Mouse (Mus musculus): Measurements from ENCODE around the gene E2f2. TPM values are rescaled to one million over a fixed set of nuclear protein-coding genes. Genes with fewer than 3 reads are reported as not detected.

E2f2 gene
- polyA plus RNA-seq, 1 experiment from 2014 or later: 64.7 TPM

DNA sequence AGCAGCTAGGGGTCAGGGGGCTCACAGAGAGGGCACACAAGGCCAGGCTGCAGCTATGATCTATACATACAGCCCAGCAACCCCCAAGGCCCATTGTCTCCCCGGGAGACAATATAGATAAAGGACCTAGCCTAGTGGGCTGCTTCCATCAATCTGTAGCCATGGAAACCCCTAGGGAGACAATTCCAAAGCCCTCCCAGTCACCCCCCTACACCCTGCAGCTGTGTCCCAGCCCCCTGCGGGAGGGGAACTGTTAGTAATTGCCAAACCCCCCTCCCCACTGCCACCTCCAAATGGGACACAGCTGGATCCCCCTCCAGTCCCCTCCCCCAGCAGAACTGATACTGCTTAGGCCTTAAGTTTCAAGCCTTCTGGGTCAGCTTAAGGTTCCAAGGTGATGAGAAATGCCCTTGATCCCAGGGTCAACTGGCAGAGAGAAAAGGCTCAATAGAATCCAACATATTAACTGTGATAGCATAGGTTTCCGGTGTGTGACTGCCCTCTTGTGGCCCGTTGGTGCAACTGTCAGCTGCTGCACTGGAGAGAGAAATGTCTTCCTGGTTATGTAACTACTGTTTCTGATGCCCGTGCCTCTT is 12.3 kb upstream of the E2f2 start:
- peak; percentile 64 for DNase-seq
- 0 out of 2 replicates have a peak, but pooled peaks have one; percentile 31 for ATAC-seq (ENCODE audit: low read depth)

DNA sequence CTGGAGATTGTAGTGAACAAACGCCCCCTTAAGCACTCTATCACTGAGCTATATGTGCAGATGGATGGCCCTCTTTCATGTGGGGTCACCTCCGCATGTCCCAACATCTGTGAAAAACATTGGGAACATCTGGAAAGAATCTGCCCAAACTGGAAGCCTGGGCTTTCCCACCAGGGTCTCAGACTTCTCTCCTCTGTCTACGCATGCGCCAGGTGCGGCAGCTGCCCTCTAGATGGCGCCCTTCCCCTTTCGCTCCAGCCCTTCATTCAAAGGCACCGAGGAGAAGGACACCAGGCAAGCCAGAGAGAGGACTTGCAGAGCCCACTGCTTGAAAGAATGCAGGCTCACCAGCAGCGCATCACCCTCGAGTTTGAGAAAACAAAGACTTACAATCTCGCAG is 8.7 kb upstream of the E2f2 start:
- no peaks in the 10 kb centered on the region for H3K36me3 ChIP-seq
- H3K4me1 ChIP-seq (replicated peaks): peaks cover 24% of the 10 kb centered on the region
- DNase-seq (peak; percentile 80), ATAC-seq (ENCODE audit: low read depth) (peak; percentile 82)
- H3K4me2 ChIP-seq: no peak overlapping the region
- no peak overlapping the region for H3K27ac ChIP-seq
- WGBS (ENCODE audit: insufficient replicate concordance): under 1% methylated on average over 11 of the region's 11 CpGs
- no peaks in the 10 kb centered on the region for H3K27me3 ChIP-seq
- no peaks in the 10 kb centered on the region for H3K9me3 ChIP-seq (replicated peaks)
- H3K4me3 ChIP-seq (replicated peaks): no peak overlapping the region
- 0 out of 2 replicates have a peak overlapping the region, but pooled peaks have one; percentile 30 for H3K9ac ChIP-seq

More for the DNA sequence above, 12.3 kb upstream of the E2f2 start:
- Histone ChIP-seq H3K27me3 (peaks cover 3% of the 10 kb centered on the region; the same call in 1 of the 2 replicates), H3K9ac (no peak overlapping the region; the same call in 1 of the 2 replicates), H3K4me2 (no peak overlapping the region), H3K4me1 (replicated peaks) (peaks cover 19% of the 10 kb centered on the region), H3K36me3 (no peaks in the 10 kb centered on the region), H3K4me3 (replicated peaks) (no peak overlapping the region), H3K27ac (no peak overlapping the region), H3K9me3 (replicated peaks) (no peaks in the 10 kb centered on the region)
- WGBS (ENCODE audit: insufficient replicate concordance): 14% methylated on average over 5 of the region's 5 CpGs

DNA sequence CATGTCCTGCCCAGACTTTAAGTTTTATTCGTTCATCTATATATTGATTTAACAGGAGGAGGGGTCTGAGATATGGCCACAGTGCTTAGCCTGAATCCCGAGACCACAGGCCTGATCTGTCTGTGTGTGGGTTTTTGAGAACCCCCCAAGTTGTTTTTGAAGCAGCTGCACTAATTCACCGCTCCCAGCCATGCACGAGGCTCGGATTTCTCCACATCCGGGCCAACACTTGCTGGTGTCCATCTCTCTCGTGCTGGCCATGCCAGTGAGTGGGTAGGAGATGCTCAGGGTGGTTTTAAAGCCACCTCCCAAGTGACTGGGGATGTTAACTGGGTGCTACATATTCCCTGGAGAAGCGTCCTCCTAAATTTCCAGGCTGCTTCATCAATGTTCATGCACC is 7.2 kb upstream of the E2f2 start:
- 77% methylated on average over 8 of the region's 8 CpGs for WGBS (ENCODE audit: insufficient replicate concordance)
- no peak for ATAC-seq (ENCODE audit: low read depth)

DNA sequence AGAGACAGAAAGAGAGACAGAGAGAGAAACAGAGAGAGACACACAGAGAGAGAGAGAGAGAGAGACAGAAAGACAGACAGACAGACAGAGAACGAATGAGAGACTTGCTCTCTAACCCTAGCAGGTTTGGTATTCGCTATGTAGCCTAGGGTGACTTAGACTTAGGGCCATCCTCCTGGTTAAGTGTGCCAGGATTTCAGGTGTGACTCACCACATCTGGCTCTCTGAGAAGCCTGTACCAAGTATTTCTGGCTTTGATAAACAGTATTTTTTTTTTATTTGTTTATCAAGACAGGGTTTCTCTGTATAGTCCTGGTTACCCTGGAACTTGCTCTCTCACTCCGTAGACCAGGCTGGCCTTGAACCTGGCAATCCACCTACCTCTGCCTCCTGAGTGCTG is 4.5 kb upstream of the E2f2 start:
- Histone ChIP-seq H3K36me3 (no peaks in the 10 kb centered on the region), H3K9ac (no peak overlapping the region), H3K9me3 (replicated peaks) (no peaks in the 10 kb centered on the region), H3K4me2 (no peak overlapping the region), H3K4me3 (replicated peaks) (no peak overlapping the region), H3K27me3 (no peaks in the 10 kb centered on the region; the same call in 1 of the 2 replicates), H3K4me1 (replicated peaks) (peaks cover 19% of the 10 kb centered on the region), H3K27ac (no peak overlapping the region)
- no peak for ATAC-seq (ENCODE audit: low read depth)
- no peak for DNase-seq
- WGBS (ENCODE audit: insufficient replicate concordance): 68% methylated on average over 3 of the region's 3 CpGs

More for the DNA sequence above, 7.2 kb upstream of the E2f2 start:
- Histone ChIP-seq H3K9me3 (replicated peaks) (no peaks in the 10 kb centered on the region), H3K4me3 (replicated peaks) (no peak overlapping the region), H3K27ac (no peak overlapping the region), H3K4me1 (replicated peaks) (peaks cover 19% of the 10 kb centered on the region), H3K9ac (no peak overlapping the region), H3K36me3 (no peaks in the 10 kb centered on the region), H3K4me2 (no peak overlapping the region), H3K27me3 (no peaks in the 10 kb centered on the region; the same call in 1 of the 2 replicates)
- no peak for DNase-seq

DNA sequence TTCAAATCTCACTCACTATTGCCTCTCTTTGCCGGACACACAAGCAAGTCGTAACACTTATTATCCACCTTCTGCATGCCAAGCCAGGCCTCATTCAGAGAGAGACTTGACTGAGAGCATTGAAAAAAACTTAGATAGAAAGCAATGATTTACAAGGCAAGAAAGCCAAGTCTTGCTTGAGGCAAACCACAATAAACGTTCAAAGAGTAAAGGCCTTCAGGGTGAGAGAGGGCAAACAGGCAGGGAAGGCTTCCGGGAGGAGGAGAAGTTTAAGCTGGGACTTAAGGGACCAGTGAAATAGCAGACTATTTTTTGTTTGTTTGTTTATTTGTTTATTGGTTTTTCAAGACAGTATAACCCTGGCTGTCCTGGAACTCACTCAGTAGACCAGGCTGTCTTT is 1.8 kb upstream of the E2f2 start:
- Histone ChIP-seq H3K4me3 (replicated peaks) (no peak overlapping the region), H3K9me3 (replicated peaks) (no peaks in the 10 kb centered on the region), H3K4me2 (no peak overlapping the region), H3K27me3 (no peaks in the 10 kb centered on the region; the same call in 1 of the 2 replicates), H3K9ac (peak overlapping the region; percentile 83; the same call in 1 of the 2 replicates), H3K4me1 (replicated peaks) (peaks cover 34% of the 10 kb centered on the region), H3K36me3 (peaks cover 13% of the 10 kb centered on the region), H3K27ac (peak overlapping the region; percentile 99)
- 78% methylated on average over 4 of the region's 4 CpGs for WGBS (ENCODE audit: insufficient replicate concordance)
- ATAC-seq (ENCODE audit: low read depth): no peak
- no peak for DNase-seq

DNA sequence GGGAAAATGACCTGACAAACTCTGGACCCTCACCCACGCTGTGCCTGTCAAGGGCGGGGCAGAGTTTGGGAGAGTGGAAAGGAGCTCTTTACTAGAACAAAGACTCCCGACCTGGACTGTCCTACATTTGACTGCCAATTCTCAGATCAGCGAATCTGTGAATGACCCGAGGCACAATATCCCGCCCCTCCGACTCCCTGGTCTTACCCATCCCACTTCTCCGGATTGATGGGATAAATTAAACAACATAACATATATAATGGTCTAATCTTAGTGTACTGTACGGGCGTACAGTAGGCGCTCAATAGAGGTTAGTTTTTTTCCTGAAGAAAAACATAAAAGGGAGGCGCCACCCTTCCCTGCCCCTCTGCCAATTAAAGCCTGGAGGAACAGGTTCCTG is 739 bp upstream of the E2f2 start:
- Histone ChIP-seq H3K9ac (peak overlapping the region; percentile 83), H3K36me3 (peaks cover 23% of the 10 kb centered on the region), H3K9me3 (replicated peaks) (no peaks in the 10 kb centered on the region), H3K4me2 (peak overlapping the region; percentile 94), H3K27me3 (no peaks in the 10 kb centered on the region; the same call in 1 of the 2 replicates), H3K4me3 (replicated peaks) (peak overlapping the region; percentile 91), H3K4me1 (replicated peaks) (peaks cover 45% of the 10 kb centered on the region), H3K27ac (peak overlapping the region; percentile 99)
- DNase-seq: no peak
- 28% methylated on average over 12 of the region's 12 CpGs for WGBS (ENCODE audit: insufficient replicate concordance)
- ATAC-seq (ENCODE audit: low read depth): no peak

DNA sequence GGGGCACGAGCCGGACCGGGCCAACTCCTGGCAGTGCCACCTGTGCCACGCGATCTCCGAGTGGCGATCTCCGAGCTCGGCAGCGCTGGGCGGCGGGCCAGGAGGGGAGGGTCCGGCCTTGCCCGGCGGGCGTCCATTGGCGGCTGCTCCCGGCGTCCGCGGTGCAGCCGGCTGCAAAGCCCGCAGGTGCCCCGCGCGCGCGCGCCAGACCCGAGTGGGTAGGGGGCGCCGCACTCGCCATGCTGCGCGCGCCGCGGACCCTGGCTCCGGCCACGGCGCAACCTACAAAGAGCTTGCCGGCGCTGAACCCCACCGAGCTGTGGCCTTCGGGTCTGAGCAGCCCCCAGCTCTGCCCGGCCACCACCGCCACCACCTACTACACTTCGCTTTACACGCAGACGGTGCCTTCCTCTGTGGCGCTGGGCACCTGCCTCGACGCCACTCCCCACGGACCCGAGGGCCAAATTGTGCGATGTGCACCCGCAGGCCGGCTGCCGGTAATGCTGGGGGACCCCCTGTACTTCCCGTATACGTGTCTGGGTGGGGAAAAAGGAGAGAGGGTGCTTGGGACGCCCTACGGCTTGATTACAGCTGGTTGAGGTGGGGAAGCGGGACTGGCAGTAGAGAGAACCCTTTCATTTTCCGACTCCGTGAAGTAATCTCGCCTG is 482 bp downstream of the E2f2 start:
- Histone ChIP-seq H3K4me1 (replicated peaks) (peaks cover 57% of the 10 kb centered on the region), H3K27me3 (no peaks in the 10 kb centered on the region; the same call in 1 of the 2 replicates), H3K36me3 (peaks cover 32% of the 10 kb centered on the region), H3K4me3 (replicated peaks) (peak overlapping the region; percentile 91), H3K9me3 (replicated peaks) (no peaks in the 10 kb centered on the region), H3K4me2 (peak overlapping the region; percentile 94), H3K9ac (peak overlapping the region; percentile 100), H3K27ac (peak overlapping the region; percentile 99)
- under 1% methylated on average over 63 of the region's 67 CpGs for WGBS (ENCODE audit: insufficient replicate concordance)
- ATAC-seq (ENCODE audit: low read depth) (no peak), DNase-seq (no peak)

DNA sequence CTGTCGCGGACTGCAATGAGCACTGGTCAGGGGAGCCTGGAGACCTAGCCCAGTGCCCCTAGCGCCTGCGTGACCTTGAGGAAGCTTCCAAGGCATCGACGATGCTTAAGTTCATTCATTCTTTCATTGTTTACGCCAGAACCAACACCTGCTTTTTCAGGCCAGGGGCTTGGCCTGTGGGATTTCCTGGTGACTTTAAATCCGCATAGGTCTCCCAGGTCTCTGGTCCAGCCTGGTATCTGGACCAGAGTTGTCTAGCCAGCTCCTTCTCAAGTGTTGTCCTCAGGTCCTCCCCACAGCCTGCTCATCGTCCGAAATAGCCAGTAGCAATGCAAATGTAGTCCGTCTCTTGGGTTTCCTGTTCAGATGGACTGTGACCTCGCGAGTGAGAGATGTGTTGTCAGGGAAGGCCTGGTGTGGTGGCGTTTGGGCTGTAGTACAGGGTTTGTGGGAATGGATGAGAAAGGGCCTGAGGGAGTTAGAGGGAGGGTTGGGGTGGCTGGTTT is 1.1 kb downstream of the E2f2 start:
- DNase-seq: no peak
- peak overlapping the region; percentile 99 for H3K27ac ChIP-seq
- no peak for ATAC-seq (ENCODE audit: low read depth)
- peaks cover 34% of the 10 kb centered on the region for H3K36me3 ChIP-seq
- no peaks in the 10 kb centered on the region for H3K9me3 ChIP-seq (replicated peaks)
- peak overlapping the region; percentile 94 for H3K4me2 ChIP-seq
- peak overlapping the region; percentile 100 for H3K9ac ChIP-seq
- H3K4me1 ChIP-seq (replicated peaks): peaks cover 58% of the 10 kb centered on the region
- H3K27me3 ChIP-seq: no peaks in the 10 kb centered on the region; the same call in 1 of the 2 replicates
- peak overlapping the region; percentile 91 for H3K4me3 ChIP-seq (replicated peaks)
- WGBS (ENCODE audit: insufficient replicate concordance): 3% methylated on average over 14 of the region's 14 CpGs

DNA sequence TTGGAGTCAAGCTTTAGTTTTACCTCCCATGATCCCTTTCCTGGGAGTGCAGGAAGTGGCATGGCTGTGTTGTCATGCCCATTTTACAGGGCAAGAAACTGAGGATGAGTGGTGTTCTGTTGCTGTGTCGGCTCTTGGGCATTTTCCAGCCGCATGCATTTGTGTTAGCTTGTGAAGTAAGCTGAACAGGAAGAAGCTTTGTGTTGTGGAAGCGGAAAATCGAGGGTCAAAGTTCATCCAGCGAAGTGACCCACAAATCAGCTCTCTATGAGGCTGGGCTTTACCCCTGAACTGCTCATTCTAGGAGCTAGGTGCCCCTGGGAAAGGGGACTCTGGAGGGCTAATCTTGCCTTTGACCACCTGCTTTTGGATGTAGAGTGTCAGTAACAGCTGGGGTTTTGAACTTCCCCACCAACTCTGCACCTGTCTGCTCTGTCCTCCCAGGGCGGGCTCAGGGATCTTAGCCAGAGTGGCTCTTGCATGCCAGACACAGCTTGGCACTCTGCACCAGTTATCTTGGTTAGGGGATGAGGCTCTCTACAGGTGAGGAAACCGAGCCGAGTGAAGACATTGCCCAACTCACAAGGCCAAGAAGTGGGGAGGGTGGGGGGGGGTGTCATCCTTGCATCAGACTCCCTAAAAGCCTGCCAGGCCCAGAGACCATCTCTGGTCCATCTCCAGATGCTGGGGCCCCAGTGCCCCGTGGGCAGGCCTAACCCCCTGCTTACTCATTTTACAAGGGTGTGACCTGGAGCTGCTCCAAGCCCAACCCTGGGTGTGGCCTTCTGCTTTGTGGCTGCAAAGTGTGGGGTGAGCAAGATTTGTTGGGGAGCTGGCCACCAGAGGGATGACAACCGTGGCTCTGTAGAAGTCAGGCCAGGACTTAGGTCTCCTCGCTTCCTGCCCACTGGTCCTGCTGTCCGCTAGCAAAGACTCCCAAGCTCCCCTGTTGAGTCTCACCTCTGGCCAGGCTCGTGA is 2.3 kb downstream of the E2f2 start:
- peak overlapping the region; percentile 91 for H3K4me3 ChIP-seq (replicated peaks)
- peak overlapping the region; percentile 94 for H3K4me2 ChIP-seq
- H3K27me3 ChIP-seq: no peaks in the 10 kb centered on the region; the same call in 1 of the 2 replicates
- peak overlapping the region; percentile 99 for H3K27ac ChIP-seq
- H3K4me1 ChIP-seq (replicated peaks): peaks cover 71% of the 10 kb centered on the region
- H3K9ac ChIP-seq: peak overlapping the region; percentile 100
- peaks cover 47% of the 10 kb centered on the region for H3K36me3 ChIP-seq
- DNase-seq (peak; percentile 88), ATAC-seq (ENCODE audit: low read depth) (peak; percentile 81)
- H3K9me3 ChIP-seq (replicated peaks): no peaks in the 10 kb centered on the region
- 43% methylated on average over 13 of the region's 13 CpGs for WGBS (ENCODE audit: insufficient replicate concordance)

DNA sequence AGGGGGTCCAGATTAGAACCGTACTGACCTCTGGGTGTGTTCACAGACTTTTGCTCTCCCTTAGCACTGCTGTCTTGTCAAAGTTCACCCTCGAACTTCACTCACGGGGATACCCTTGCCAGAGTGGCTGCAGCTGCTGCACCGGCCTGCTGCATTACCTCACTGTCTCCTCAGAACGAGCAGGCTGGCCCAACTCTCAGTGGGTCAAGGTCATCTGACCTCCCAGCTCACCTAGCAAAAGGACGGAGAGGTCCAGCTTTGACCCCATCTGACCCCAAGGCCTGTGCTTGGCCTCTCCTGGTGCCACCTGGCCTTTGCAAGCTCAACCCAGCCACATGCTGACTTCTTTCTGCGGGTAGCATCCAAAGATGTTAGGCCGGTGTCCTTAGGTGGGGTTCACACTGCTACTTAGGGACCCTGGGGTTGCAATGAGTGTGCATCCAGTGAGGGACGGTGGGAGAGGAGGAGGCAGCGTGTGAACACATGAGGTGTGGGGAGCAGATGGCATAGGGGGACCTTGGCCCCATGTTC is 3.9 kb downstream of the E2f2 start:
- peak overlapping the region; percentile 94 for H3K4me2 ChIP-seq
- H3K36me3 ChIP-seq: peaks cover 63% of the 10 kb centered on the region
- WGBS (ENCODE audit: insufficient replicate concordance): 72% methylated on average over 10 of the region's 10 CpGs
- no peaks in the 10 kb centered on the region for H3K9me3 ChIP-seq (replicated peaks)
- peak overlapping the region; percentile 91 for H3K4me3 ChIP-seq (replicated peaks)
- DNase-seq: no peak
- peak overlapping the region; percentile 100 for H3K9ac ChIP-seq
- ATAC-seq (ENCODE audit: low read depth): no peak
- H3K27me3 ChIP-seq: no peaks in the 10 kb centered on the region
- H3K4me1 ChIP-seq (replicated peaks): peaks cover 81% of the 10 kb centered on the region
- H3K27ac ChIP-seq: peak overlapping the region; percentile 99

Measured in liver, embryonic 13.5 days (tissue).